Mouse (Mus musculus) liver, embryonic 11.5 days (tissue): Measurements from ENCODE around the gene Apoa4. TPM values are rescaled to one million over a fixed set of nuclear protein-coding genes. Genes with fewer than 3 reads are reported as not detected.

Experiments used
- ATAC-seq: fragments of 200-750 bp; cut with Nextera tagmentation; replicated peaks from 2 replicates; pipeline ENCODE4 v1.8.0; 2017; ENCODE audit warnings: moderate number of reproducible peaks, mild to moderate bottlenecking, moderate TSS enrichment, moderate library complexity; ENCODE audit not compliant: low FRiP score
- DNase-seq: peaks from one replicate; pipeline ENCODE4 v3.0.0-alpha.2; 2017; ENCODE audit warnings: low spot score
- H3K27ac ChIP-seq: fragments of 300-500 bp; sonication (generic); 2 replicates; pipeline ENCODE4 v1.5.1; 2014; ENCODE audit warnings: mild to moderate bottlenecking, low read depth, low read length, control low read depth
- H3K27me3 ChIP-seq: fragments of 300-500 bp; sonication (generic); replicated peaks from 2 replicates; pipeline ENCODE4 v1.6.1; 2014; ENCODE audit warnings: low read length, mixed read lengths; ENCODE audit not compliant: control insufficient read depth, insufficient read depth
- H3K36me3 ChIP-seq: fragments of 300-500 bp; sonication (generic); 2 replicates; pipeline ENCODE4 v1.6.1; 2014; ENCODE audit warnings: mild to moderate bottlenecking, low read length, moderate library complexity, mixed read lengths; ENCODE audit not compliant: control insufficient read depth, insufficient read depth
- H3K4me1 ChIP-seq: fragments of 300-500 bp; sonication (generic); replicated peaks from 2 replicates; pipeline ENCODE4 v1.6.1; 2014; ENCODE audit warnings: low read length, mixed read lengths; ENCODE audit not compliant: control insufficient read depth, insufficient read depth
- H3K4me2 ChIP-seq: fragments of 300-500 bp; sonication (generic); 2 replicates; pipeline ENCODE4 v1.6.1; 2014; ENCODE audit warnings: mild to moderate bottlenecking, control low read depth, moderate library complexity
- H3K4me3 ChIP-seq: fragments of 300-500 bp; sonication (generic); 2 replicates; pipeline ENCODE4 v1.5.1; 2014; ENCODE audit warnings: low read depth, low read length, control low read depth
- H3K9ac ChIP-seq: fragments of 300-500 bp; sonication (generic); 2 replicates; pipeline ENCODE4 v1.6.1; 2014; ENCODE audit warnings: low read depth, low read length, control low read depth
- H3K9me3 ChIP-seq: fragments of 300-500 bp; sonication (generic); 2 replicates; pipeline ENCODE4 v1.6.1; 2016; ENCODE audit warnings: low read length, inconsistent platforms, mixed read lengths; ENCODE audit not compliant: control insufficient read depth
- WGBS: fragments of 180-500 bp; shearing (Covaris S2); extraction: QIAGEN DNeasy Blood & Tissue Kit; methylation state at CpG from one replicate; pipeline ENCODE4 v1.1.7; 2014; 5-methylcytosine and 5-hydroxymethylcytosine counted together
- polyA plus RNA-seq: library from polyadenylated mRNA; unstranded; fragments of >200 nt; fragmentation: Nextera tagmentation; extraction: Ambion mirVana; gene quantifications from 2 replicates; pipeline ENCODE4 v1.2.1, GENCODE M21; 2014

Gene Apoa4
- polyA plus RNA-seq, 1 experiment from 2014 or later: not detected

- 4% methylated on average over 45 of the region's 45 CpGs for WGBS
- H3K9ac ChIP-seq: peak within 1 kb of the TSS; percentile 83
- DNase-seq (peak; percentile 94), ATAC-seq (peak; percentile 96)
- peaks cover 12% of the 10 kb centered on the region for H3K27me3 ChIP-seq
- peak within 1 kb of the TSS; percentile 93 for H3K4me3 ChIP-seq
- H3K27ac ChIP-seq: peak within 1 kb of the TSS; percentile 48; the same call in 1 of the 2 replicates
- peaks cover 26% of the 10 kb centered on the region for H3K36me3 ChIP-seq
- peak within 1 kb of the TSS; percentile 76 for H3K4me2 ChIP-seq
- H3K9me3 ChIP-seq: no peaks in the 10 kb centered on the region
- peaks cover 7% of the 10 kb centered on the region for H3K4me1 ChIP-seq
Measured at GRCm38 (mm10) chr9:46272677-46273454, 32.4 kb downstream of the Apoa4 start, which contains the start of gene Zpr1. Gene Zpr1 (plus strand): TSS chr9:46273064.

- no peak for DNase-seq
- 78% methylated on average over 9 of the region's 9 CpGs for WGBS
- H3K9me3 ChIP-seq: no peaks in the 10 kb centered on the region
- H3K9ac ChIP-seq: no peak overlapping the region
- ATAC-seq: no peak
- H3K27me3 ChIP-seq: peaks cover 6% of the 10 kb centered on the region
- no peak overlapping the region for H3K27ac ChIP-seq
- H3K36me3 ChIP-seq: peaks cover 31% of the 10 kb centered on the region
- peak overlapping the region; percentile 93; the same call in 1 of the 2 replicates for H3K4me3 ChIP-seq
- peaks cover 7% of the 10 kb centered on the region for H3K4me1 ChIP-seq
- H3K4me2 ChIP-seq: peak overlapping the region; percentile 76
Measured at GRCm38 (mm10) chr9:46274494-46274893, 34.0 kb downstream of the Apoa4 start.

- under 1% methylated on average over 55 of the region's 55 CpGs for WGBS
- ATAC-seq (peak; percentile 90), DNase-seq (peak; percentile 93)
- Histone ChIP-seq H3K27ac (peak within 1 kb of the TSS; percentile 78), H3K36me3 (peaks cover 32% of the 10 kb centered on the region), H3K4me2 (peak within 1 kb of the TSS; percentile 78), H3K9me3 (no peaks in the 10 kb centered on the region), H3K27me3 (no peaks in the 10 kb centered on the region), H3K4me1 (peaks cover 7% of the 10 kb centered on the region), H3K9ac (peak within 1 kb of the TSS; percentile 88), H3K4me3 (peak within 1 kb of the TSS; percentile 97)
Measured at GRCm38 (mm10) chr9:46282631-46283436, 42.3 kb downstream of the Apoa4 start, which contains the start of gene Bud13. Gene Bud13 (plus strand): TSS chr9:46283008.

Other genes with a start within 250 kb of the Apoa4 start
- gene Pafah1b2, start 228.0 kb upstream of the Apoa4 start, polyA plus RNA-seq: 137 and 154 TPM in 2 replicates
- 8.6 and 9.5 TPM in 2 replicates for gene Sik3, start 227.9 kb upstream of the Apoa4 start, polyA plus RNA-seq
- 1,257 and 1,278 TPM in 2 replicates for gene Apoa1, start 12.1 kb upstream of the Apoa4 start, polyA plus RNA-seq
- 1.4 and 4.2 TPM in 2 replicates for gene Apoc3, start 5.1 kb upstream of the Apoa4 start, polyA plus RNA-seq
- 0.21 and 0.38 TPM in 2 replicates for gene Apoa5, start 27.9 kb downstream of the Apoa4 start, polyA plus RNA-seq
- gene Zpr1, start 32.4 kb downstream of the Apoa4 start, polyA plus RNA-seq: 92.6 and 96.7 TPM in 2 replicates
- gene Bud13, start 42.3 kb downstream of the Apoa4 start, polyA plus RNA-seq: 20.7 and 22.4 TPM in 2 replicates
- gene 4931429L15Rik, start 79.3 kb downstream of the Apoa4 start, polyA plus RNA-seq: not detected in 2 replicates